Mouse (Mus musculus) MEL (cell line): ENCODE results near the gene Rgs6.

Source experiments
- CTCF ChIP-seq, 3 experiments: IDR thresholded peaks in 2 of 3; conservative IDR thresholded peaks in 1 of 3; 2 replicates each; pipeline ENCODE4 v1.5.1; 2011 to 2012; ENCODE audit warnings: low read length in 3 of 3, low read depth in 2 of 3, mild to moderate bottlenecking in 2 of 3, improper control_type of control experiment in 1 of 3, inconsistent platforms in 1 of 3, mixed read lengths in 1 of 3, moderate library complexity in 1 of 3; ENCODE audit not compliant: control insufficient read depth in 1 of 3, insufficient read depth in 1 of 3, poor library complexity in 1 of 3, severe bottlenecking in 1 of 3
- EP300 ChIP-seq, 2 experiments: IDR thresholded peaks; 2 replicates each; pipeline ENCODE4 v1.6.1; 2011; ENCODE audit warnings: improper control_type of control experiment in 2 of 2, low read length in 2 of 2, low read depth in 1 of 2, mild to moderate bottlenecking in 1 of 2
- GABPA ChIP-seq: IDR thresholded peaks from 2 replicates; pipeline ENCODE4 v1.6.1; 2012; ENCODE audit warnings: low read depth, mild to moderate bottlenecking, inconsistent platforms, low read length, improper control_type of control experiment, moderate library complexity
- POLR2A ChIP-seq, 2 experiments: IDR thresholded peaks; 2 replicates each; pipeline ENCODE4 v1.6.1; 2011 to 2012; ENCODE audit warnings: low read length in 2 of 2, mild to moderate bottlenecking in 2 of 2, control low read depth in 1 of 2, improper control_type of control experiment in 1 of 2, low read depth in 1 of 2, moderate library complexity in 1 of 2; ENCODE audit not compliant: control insufficient read depth in 1 of 2, insufficient read depth in 1 of 2, poor library complexity in 1 of 2
- POLR2AphosphoS5 ChIP-seq: IDR thresholded peaks from 2 replicates; pipeline ENCODE4 v1.6.1; 2012; ENCODE audit warnings: low read depth, borderline replicate concordance, mild to moderate bottlenecking, inconsistent platforms, low read length, moderate library complexity, mixed read lengths
- RAD21 ChIP-seq: IDR thresholded peaks from 2 replicates; pipeline ENCODE4 v1.6.1; 2011; ENCODE audit warnings: mild to moderate bottlenecking, low read depth, low read length, improper control_type of control experiment

DNA sequence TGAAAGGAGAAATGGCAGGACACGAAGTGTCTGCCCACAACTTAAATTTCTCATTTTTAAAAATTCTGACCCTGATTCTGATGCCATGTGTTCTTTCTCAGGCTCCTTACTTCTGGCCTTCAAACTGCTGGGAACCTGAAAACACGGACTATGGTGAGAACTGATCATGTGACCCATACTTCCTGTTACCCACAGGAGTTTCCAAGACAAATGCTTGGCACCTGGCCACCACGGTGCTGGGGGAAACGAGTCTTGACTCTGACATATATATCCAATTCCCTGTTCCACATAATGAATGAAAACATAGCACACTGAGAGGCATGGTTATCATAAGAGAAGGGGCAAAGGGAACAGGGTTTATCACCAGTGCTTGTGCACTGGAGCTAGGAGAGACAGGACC, 464.3 kb downstream of the Rgs6 start:
- no peak for TF ChIP-seq GABPA
- TF ChIP-seq POLR2A (IDR thresholded peaks at IDR 0.05; ENCODE audit: control insufficient read depth in 1 of 2, insufficient read depth in 1 of 2, low read depth in 1 of 2, low read length in 2 of 2, poor library complexity in 1 of 2): no peak
- TF ChIP-seq CTCF (IDR thresholded peaks at IDR 0.05 in 2 of 3, conservative IDR thresholded peaks at IDR 0.05 in 1 of 3; ENCODE audit: control insufficient read depth in 1 of 3, insufficient read depth in 1 of 3, low read depth in 2 of 3, low read length in 3 of 3, poor library complexity in 1 of 3, severe bottlenecking in 1 of 3): no peak
- TF ChIP-seq POLR2AphosphoS5: no peak
- TF ChIP-seq EP300 (IDR thresholded peaks at IDR 0.05; ENCODE audit: low read depth in 1 of 2, low read length in 2 of 2): no peak
- no peak for TF ChIP-seq RAD21
